Mouse (Mus musculus) intestine, postnatal 0 days (tissue): ENCODE data around the gene Smarce1. TPM values are rescaled to one million over a fixed set of nuclear protein-coding genes. Genes with fewer than 3 reads are reported as not detected.
A peak's percentile ranks its signal among the peaks of the same experiment; 100 is the strongest.

Experiments
- ATAC-seq: fragments of 200-750 bp; cut with Nextera tagmentation; 2 replicates; pipeline ENCODE4 v1.8.0; 2017; ENCODE audit warnings: mild to moderate bottlenecking, moderate TSS enrichment, moderate library complexity
- H3K27ac ChIP-seq: fragments of 300-500 bp; sonication (generic); 2 replicates; pipeline ENCODE4 v1.5.1; 2014; ENCODE audit warnings: mild to moderate bottlenecking, low read depth, low read length, moderate library complexity
- H3K27me3 ChIP-seq: fragments of 300-500 bp; sonication (generic); replicated peaks from 2 replicates; pipeline ENCODE4 v1.6.1; 2014; ENCODE audit warnings: low read length, mixed read lengths; ENCODE audit not compliant: control insufficient read depth, insufficient read depth
- H3K36me3 ChIP-seq: fragments of 300-500 bp; sonication (generic); 2 replicates; pipeline ENCODE4 v1.6.1; 2014; ENCODE audit warnings: mild to moderate bottlenecking, moderate library complexity; ENCODE audit not compliant: control insufficient read depth, insufficient read depth
- H3K4me1 ChIP-seq: fragments of 300-500 bp; sonication (generic); replicated peaks from 2 replicates; pipeline ENCODE4 v1.6.1; 2014; ENCODE audit warnings: antibody characterized with exemption, low read length, mixed read lengths; ENCODE audit not compliant: control insufficient read depth, insufficient read depth
- H3K4me2 ChIP-seq: fragments of 300-500 bp; sonication (generic); replicated peaks from 2 replicates; pipeline ENCODE4 v1.6.1; 2014; ENCODE audit warnings: low read depth, mild to moderate bottlenecking, moderate library complexity
- H3K4me3 ChIP-seq: fragments of 300-500 bp; sonication (generic); 2 replicates; pipeline ENCODE4 v1.5.1; 2014; ENCODE audit warnings: low read depth, low read length
- H3K9ac ChIP-seq: fragments of 300-500 bp; sonication (generic); 2 replicates; pipeline ENCODE4 v1.6.1; 2014; ENCODE audit warnings: mild to moderate bottlenecking, low read depth, low read length
- H3K9me3 ChIP-seq: fragments of 300-500 bp; sonication (generic); 2 replicates; pipeline ENCODE4 v1.6.1; 2016; ENCODE audit warnings: mixed run types; ENCODE audit not compliant: control insufficient read depth
- CTCF ChIP-seq: sonication (generic); IDR thresholded peaks from 2 replicates; pipeline ENCODE4 v1.5.1; 2016; ENCODE audit warnings: low read depth, mild to moderate bottlenecking, control low read depth, antibody characterized with exemption, moderate library complexity
- WGBS: fragments of 180-500 bp; shearing (Covaris S2); extraction: QIAGEN DNeasy Blood & Tissue Kit; methylation state at CpG from one replicate; pipeline ENCODE4 v1.1.7; 2014; 5-methylcytosine and 5-hydroxymethylcytosine counted together
- polyA plus RNA-seq: library from polyadenylated mRNA; unstranded; fragments of >200 nt; fragmentation: Nextera tagmentation; extraction: Ambion mirVana; gene quantifications from 2 replicates; pipeline ENCODE4 v1.2.1, GENCODE M21; 2015

Smarce1 gene
- polyA plus RNA-seq, 1 experiment from 2014 or later = 73.1 TPM

DNA sequence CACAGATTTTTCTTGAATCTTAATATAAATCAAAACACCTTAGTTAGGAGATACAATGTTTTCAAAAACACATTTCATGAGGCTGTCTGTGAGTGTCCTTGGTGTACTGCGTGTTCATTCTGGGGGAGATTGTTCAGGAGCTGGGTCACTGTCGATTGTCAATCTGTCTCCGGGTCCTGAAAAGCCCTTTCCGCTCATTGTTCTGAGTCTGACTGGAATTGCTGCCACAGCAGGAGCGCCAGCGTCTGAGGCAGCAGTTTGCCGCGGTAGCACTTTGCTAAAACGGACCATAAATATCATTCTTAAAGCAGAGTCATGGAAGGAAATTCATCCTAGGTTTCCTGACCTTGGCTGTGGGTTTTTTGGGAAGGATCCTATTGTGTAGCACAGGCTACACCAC is 35.0 kb upstream of the Smarce1 start:
- no peak overlapping the region for H3K9ac ChIP-seq
- no peaks in the 10 kb centered on the region for H3K36me3 ChIP-seq
- WGBS = 50% methylated on average over 9 of the region's 9 CpGs
- no peaks in the 10 kb centered on the region for H3K9me3 ChIP-seq
- no peaks in the 10 kb centered on the region for H3K4me1 ChIP-seq
- no peak overlapping the region for H3K4me3 ChIP-seq
- no peak overlapping the region for H3K27ac ChIP-seq
- no peaks in the 10 kb centered on the region for H3K27me3 ChIP-seq
- H3K4me2 ChIP-seq = no peak overlapping the region
- no peak for ATAC-seq
- no peak for TF ChIP-seq CTCF

DNA sequence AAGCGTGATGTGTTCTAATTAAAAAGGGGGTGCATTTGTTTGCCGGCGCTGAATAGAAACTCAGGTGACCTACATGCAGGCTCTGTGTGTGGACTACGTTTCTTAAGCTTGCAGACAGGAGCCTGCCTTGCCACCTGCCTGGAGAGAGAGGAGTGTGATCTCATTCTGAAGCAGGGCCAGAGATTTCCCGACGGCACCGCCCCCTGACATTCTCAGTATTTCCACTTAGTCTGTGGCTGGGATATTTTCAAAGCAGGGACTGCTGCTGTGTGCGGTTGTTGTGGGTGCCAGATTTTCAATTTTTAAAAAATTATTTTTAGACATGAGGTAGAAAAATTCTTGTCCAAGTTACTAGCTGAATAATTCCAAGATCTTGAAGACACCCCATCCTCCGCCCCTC is 34.4 kb upstream of the Smarce1 start:
- Histone ChIP-seq H3K27me3 (no peaks in the 10 kb centered on the region), H3K4me2 (no peak overlapping the region), H3K36me3 (no peaks in the 10 kb centered on the region), H3K4me1 (no peaks in the 10 kb centered on the region), H3K27ac (no peak overlapping the region), H3K9ac (no peak overlapping the region), H3K4me3 (no peak overlapping the region), H3K9me3 (no peaks in the 10 kb centered on the region)
- no peak for TF ChIP-seq CTCF
- WGBS = 60% methylated on average over 9 of the region's 9 CpGs
- no peak for ATAC-seq

DNA sequence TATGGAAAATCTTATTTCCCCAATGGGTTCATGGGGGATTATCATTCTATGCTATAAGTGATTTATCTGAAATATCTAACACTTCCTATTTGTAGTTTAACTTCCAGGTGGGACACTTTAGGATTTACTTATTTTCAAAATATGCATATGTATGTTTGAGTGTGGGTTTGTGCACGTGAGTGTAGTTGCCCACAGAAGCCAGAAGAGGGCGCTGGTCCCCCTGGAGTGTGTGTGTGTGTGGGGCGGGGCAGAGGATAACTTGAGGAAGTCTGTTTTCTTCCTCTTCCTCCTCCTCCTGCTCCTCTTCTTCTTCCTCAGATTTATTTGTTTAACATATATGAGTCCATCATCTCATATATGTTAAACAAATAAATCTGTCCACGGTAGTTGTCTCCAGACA is 25.4 kb upstream of the Smarce1 start:
- WGBS = 76% methylated on average over 4 of the region's 4 CpGs
- H3K9ac ChIP-seq = no peak overlapping the region
- TF ChIP-seq CTCF = peak; percentile 42
- H3K4me2 ChIP-seq = no peak overlapping the region
- H3K4me1 ChIP-seq = no peaks in the 10 kb centered on the region
- H3K36me3 ChIP-seq = no peaks in the 10 kb centered on the region
- ATAC-seq = no peak
- no peaks in the 10 kb centered on the region for H3K9me3 ChIP-seq
- no peak overlapping the region for H3K4me3 ChIP-seq
- H3K27ac ChIP-seq = no peak overlapping the region
- H3K27me3 ChIP-seq = no peaks in the 10 kb centered on the region

DNA sequence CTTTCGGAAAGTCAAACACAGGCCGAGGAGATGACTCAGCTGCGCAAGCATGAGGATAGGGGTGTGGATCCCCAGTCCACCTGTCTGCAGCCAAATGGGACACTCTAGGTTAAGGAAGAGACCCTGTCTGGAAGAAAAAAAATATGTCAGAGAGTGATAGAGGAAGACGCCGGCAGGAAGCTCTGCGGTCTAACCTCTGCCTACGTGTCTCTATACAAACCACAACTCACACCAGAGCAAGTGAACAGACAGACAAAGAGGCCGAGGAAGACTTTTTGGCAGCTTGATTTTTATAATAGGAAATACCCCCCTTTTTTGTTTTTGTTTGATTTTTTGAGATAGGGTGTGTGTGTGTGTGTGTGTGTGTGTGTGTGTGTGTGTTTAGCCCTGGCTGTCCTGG is 24.5 kb upstream of the Smarce1 start:
- ATAC-seq = no peak
- no peak for TF ChIP-seq CTCF
- Histone ChIP-seq H3K27ac (no peak overlapping the region), H3K9ac (no peak overlapping the region), H3K4me1 (no peaks in the 10 kb centered on the region), H3K36me3 (no peaks in the 10 kb centered on the region), H3K27me3 (no peaks in the 10 kb centered on the region), H3K9me3 (no peaks in the 10 kb centered on the region), H3K4me3 (no peak overlapping the region), H3K4me2 (no peak overlapping the region)
- 95% methylated on average over 8 of the region's 8 CpGs for WGBS

DNA sequence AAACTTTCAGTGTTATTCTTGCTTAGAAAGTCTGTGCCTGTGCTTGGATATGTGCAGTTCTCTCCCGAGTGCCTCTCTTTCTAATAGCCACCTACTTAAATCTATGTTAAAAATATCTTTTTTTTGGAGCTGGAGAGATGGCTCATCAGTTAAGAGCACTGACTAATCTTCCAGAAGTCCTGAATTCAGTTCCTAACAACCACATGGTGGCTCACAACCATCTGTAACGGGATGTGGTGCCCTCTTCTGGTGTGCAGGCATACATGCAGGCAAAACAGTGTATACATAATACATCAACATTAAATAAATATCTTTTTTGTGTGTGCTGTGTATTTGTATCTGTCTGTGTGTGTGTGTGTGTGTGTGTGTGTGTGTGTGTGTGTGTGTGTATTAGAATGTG is 23.1 kb upstream of the Smarce1 start:
- TF ChIP-seq CTCF = 0 out of 2 replicates have a peak, but pooled peaks have one; percentile 22
- no peaks in the 10 kb centered on the region for H3K4me1 ChIP-seq
- H3K9me3 ChIP-seq = no peaks in the 10 kb centered on the region
- no peak overlapping the region for H3K27ac ChIP-seq
- H3K27me3 ChIP-seq = no peaks in the 10 kb centered on the region
- H3K9ac ChIP-seq = no peak overlapping the region
- ATAC-seq = no peak
- H3K36me3 ChIP-seq = no peaks in the 10 kb centered on the region
- H3K4me3 ChIP-seq = no peak overlapping the region
- no peak overlapping the region for H3K4me2 ChIP-seq
- 51% methylated on average over 2 of the region's 2 CpGs for WGBS

DNA sequence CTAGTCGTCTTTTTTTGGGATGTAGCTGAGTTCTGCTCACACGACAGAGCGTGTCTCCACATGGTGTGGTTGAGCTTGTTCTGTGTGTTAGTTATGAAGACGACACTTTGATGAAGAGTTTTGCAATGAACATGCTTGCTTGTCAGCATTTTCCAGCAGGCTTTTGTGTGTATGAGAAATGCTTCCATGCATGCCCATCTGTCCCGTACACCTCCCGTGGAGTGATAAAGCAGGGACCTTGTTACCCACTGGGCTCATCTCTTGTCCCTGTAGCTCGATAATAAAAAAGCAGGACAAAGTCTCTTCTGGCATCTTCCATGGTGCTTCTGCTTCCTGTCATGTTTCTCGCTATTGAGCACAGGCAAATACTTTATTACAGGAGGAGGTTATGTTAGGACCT is 21.9 kb upstream of the Smarce1 start:
- 65% methylated on average over 8 of the region's 8 CpGs for WGBS
- H3K27ac ChIP-seq = no peak overlapping the region
- H3K36me3 ChIP-seq = no peaks in the 10 kb centered on the region
- H3K9ac ChIP-seq = no peak overlapping the region
- no peak for TF ChIP-seq CTCF
- H3K9me3 ChIP-seq = no peaks in the 10 kb centered on the region
- ATAC-seq = no peak
- no peak overlapping the region for H3K4me2 ChIP-seq
- H3K27me3 ChIP-seq = no peaks in the 10 kb centered on the region
- H3K4me3 ChIP-seq = no peak overlapping the region
- no peaks in the 10 kb centered on the region for H3K4me1 ChIP-seq

DNA sequence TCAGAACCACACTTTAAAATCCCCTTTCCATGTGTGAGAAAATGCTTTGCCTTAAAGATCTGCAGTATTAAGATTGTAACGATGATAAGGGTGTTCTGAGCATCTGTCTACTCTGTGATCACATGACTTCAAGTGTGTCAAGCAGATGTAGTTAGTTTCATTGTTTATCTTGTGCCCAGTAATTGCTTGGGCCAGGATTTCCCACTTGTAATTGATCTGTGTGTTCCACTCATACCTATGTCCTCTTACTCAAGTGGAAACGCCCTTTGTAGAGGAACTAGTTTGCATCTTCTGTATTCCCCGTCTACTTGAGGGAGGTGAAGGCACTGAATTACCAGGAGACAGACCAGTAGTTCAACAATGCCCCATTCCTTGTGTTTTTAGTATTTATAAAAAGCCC is 19.8 kb upstream of the Smarce1 start:
- WGBS = 42% methylated on average over 3 of the region's 3 CpGs
- no peak overlapping the region for H3K27ac ChIP-seq
- ATAC-seq = no peak
- H3K9ac ChIP-seq = no peak overlapping the region
- H3K9me3 ChIP-seq = no peaks in the 10 kb centered on the region
- no peak for TF ChIP-seq CTCF
- H3K4me1 ChIP-seq = no peaks in the 10 kb centered on the region
- H3K36me3 ChIP-seq = no peaks in the 10 kb centered on the region
- H3K4me3 ChIP-seq = no peak overlapping the region
- no peak overlapping the region for H3K4me2 ChIP-seq
- H3K27me3 ChIP-seq = no peaks in the 10 kb centered on the region
